Mouse (Mus musculus): ENCODE data around the gene Fkbp10. TPM values are rescaled to one million over a fixed set of nuclear protein-coding genes. Genes with fewer than 3 reads are reported as not detected.

The Fkbp10 gene
- polyA plus RNA-seq, 1 experiment from 2014 or later = 37.0 TPM

- Histone ChIP-seq H3K9me3 (ENCODE audit: control insufficient read depth) (no peaks in the 10 kb centered on the region), H3K4me3 (ENCODE audit: low read depth, low read length) (peak overlapping the region; percentile 87), H3K4me2 (replicated peaks; ENCODE audit: low read depth) (peak overlapping the region; percentile 95), H3K9ac (ENCODE audit: low read depth, low read length) (peak overlapping the region; percentile 88), H3K27ac (ENCODE audit: low read depth, low read length) (peak overlapping the region; percentile 82), H3K36me3 (ENCODE audit: control insufficient read depth, insufficient read depth) (no peaks in the 10 kb centered on the region; the same call in none of the 2 replicates), H3K4me1 (replicated peaks; ENCODE audit: control insufficient read depth, insufficient read depth, low read length) (no peaks in the 10 kb centered on the region; the same call in 1 of the 2 replicates), H3K27me3 (replicated peaks; ENCODE audit: control insufficient read depth, insufficient read depth, low read length) (no peaks in the 10 kb centered on the region)
- no peak for ATAC-seq
- TF ChIP-seq CTCF (IDR thresholded peaks at IDR 0.05; ENCODE audit: low read depth) = no peak
- 3% methylated on average over 30 of the region's 30 CpGs for whole genome bisulfite sequencing
These were observed 56.1 kb downstream of the Fkbp10 start for GRCm38 (mm10) chr11:100471352-100472196.

- peak; percentile 88 for TF ChIP-seq CTCF (IDR thresholded peaks at IDR 0.05; ENCODE audit: low read depth)
- Histone ChIP-seq H3K27me3 (replicated peaks; ENCODE audit: control insufficient read depth, insufficient read depth, low read length) (no peaks in the 10 kb centered on the region), H3K9ac (ENCODE audit: low read depth, low read length) (peak within 1 kb of the TSS; percentile 88), H3K4me3 (ENCODE audit: low read depth, low read length) (peak within 1 kb of the TSS; percentile 87), H3K4me1 (replicated peaks; ENCODE audit: control insufficient read depth, insufficient read depth, low read length) (no peaks in the 10 kb centered on the region; the same call in 1 of the 2 replicates), H3K36me3 (ENCODE audit: control insufficient read depth, insufficient read depth) (peaks cover 7% of the 10 kb centered on the region), H3K4me2 (replicated peaks; ENCODE audit: low read depth) (peak within 1 kb of the TSS; percentile 95), H3K9me3 (ENCODE audit: control insufficient read depth) (no peaks in the 10 kb centered on the region), H3K27ac (ENCODE audit: low read depth, low read length) (peak within 1 kb of the TSS; percentile 82)
- WGBS = under 1% methylated on average over 83 of the region's 83 CpGs
- ATAC-seq = peak; percentile 88
These were observed 56.9 kb downstream of the Fkbp10 start, which contains the start of gene Klhl11 for GRCm38 (mm10) chr11:100472197-100472934. Gene Klhl11 (minus strand): TSS chr11:100472741.

- Histone ChIP-seq H3K4me2 (replicated peaks; ENCODE audit: low read depth) (peak overlapping the region; percentile 95), H3K9ac (ENCODE audit: low read depth, low read length) (no peak overlapping the region), H3K36me3 (ENCODE audit: control insufficient read depth, insufficient read depth) (peaks cover 9% of the 10 kb centered on the region), H3K27me3 (replicated peaks; ENCODE audit: control insufficient read depth, insufficient read depth, low read length) (no peaks in the 10 kb centered on the region), H3K4me1 (replicated peaks; ENCODE audit: control insufficient read depth, insufficient read depth, low read length) (no peaks in the 10 kb centered on the region; the same call in 1 of the 2 replicates), H3K4me3 (ENCODE audit: low read depth, low read length) (no peak overlapping the region), H3K27ac (ENCODE audit: low read depth, low read length) (no peak overlapping the region), H3K9me3 (ENCODE audit: control insufficient read depth) (no peaks in the 10 kb centered on the region)
- 37% methylated on average over 5 of the region's 5 CpGs for WGBS
- TF ChIP-seq CTCF (IDR thresholded peaks at IDR 0.05; ENCODE audit: low read depth) = no peak
- ATAC-seq = peak; percentile 46
These were observed 57.4 kb downstream of the Fkbp10 start for GRCm38 (mm10) chr11:100472935-100473295.

Small RNAs within 50 kb of the gene (microRNA-seq; reads per million reads assigned to microRNA genes)
- gene Gm27374 = not detected

Other genes with a start within 250 kb of the Fkbp10 start
- not detected in 2 replicates for gene Krt9, start 222.5 kb upstream of the Fkbp10 start, polyA plus RNA-seq (2015; fragmentation: Nextera tagmentation; extraction: Ambion mirVana)
- gene Krt14, start 208.1 kb upstream of the Fkbp10 start, polyA plus RNA-seq (2015; fragmentation: Nextera tagmentation; extraction: Ambion mirVana) = 8.9 and 10.0 TPM in 2 replicates
- not detected in 2 replicates for gene Krt16, start 166.8 kb upstream of the Fkbp10 start, polyA plus RNA-seq (2015; fragmentation: Nextera tagmentation; extraction: Ambion mirVana)
- gene Krt17, start 154.7 kb upstream of the Fkbp10 start, polyA plus RNA-seq (2015; fragmentation: Nextera tagmentation; extraction: Ambion mirVana) = 5.3 and 7.8 TPM in 2 replicates
- gene Krt42, start 145.8 kb upstream of the Fkbp10 start, polyA plus RNA-seq (2015; fragmentation: Nextera tagmentation; extraction: Ambion mirVana) = 0.12 and 0.18 TPM in 2 replicates
- gene Eif1, start 95.8 kb upstream of the Fkbp10 start, polyA plus RNA-seq (2015; fragmentation: Nextera tagmentation; extraction: Ambion mirVana) = 1,650 and 1,730 TPM in 2 replicates
- 1.1 and 5.0 TPM in 2 replicates for gene Gast, start 81.3 kb upstream of the Fkbp10 start, polyA plus RNA-seq (2015; fragmentation: Nextera tagmentation; extraction: Ambion mirVana)
- 10.0 and 10.4 TPM in 2 replicates for gene Hap1, start 59.6 kb upstream of the Fkbp10 start, polyA plus RNA-seq (2015; fragmentation: Nextera tagmentation; extraction: Ambion mirVana)
- 102 and 103 TPM in 2 replicates for gene Jup, start 17.9 kb upstream of the Fkbp10 start, polyA plus RNA-seq (2015; fragmentation: Nextera tagmentation; extraction: Ambion mirVana)
- gene P3h4, start 861 bp upstream of the Fkbp10 start, polyA plus RNA-seq (2015; fragmentation: Nextera tagmentation; extraction: Ambion mirVana) = 17.0 and 17.2 TPM in 2 replicates
- 31.6 and 33.0 TPM in 2 replicates for gene Nt5c3b, start 26.1 kb downstream of the Fkbp10 start, polyA plus RNA-seq (2015; fragmentation: Nextera tagmentation; extraction: Ambion mirVana)
- 0.13 and 0.14 TPM in 2 replicates for gene Klhl10, start 26.2 kb downstream of the Fkbp10 start, polyA plus RNA-seq (2015; fragmentation: Nextera tagmentation; extraction: Ambion mirVana)
- 1.8 and 1.9 TPM in 2 replicates for gene Klhl11, start 57.0 kb downstream of the Fkbp10 start, polyA plus RNA-seq (2015; fragmentation: Nextera tagmentation; extraction: Ambion mirVana)
- gene Acly, start 112.3 kb downstream of the Fkbp10 start, polyA plus RNA-seq (2015; fragmentation: Nextera tagmentation; extraction: Ambion mirVana) = 29.3 and 29.5 TPM in 2 replicates
- gene Ttc25, start 129.9 kb downstream of the Fkbp10 start, polyA plus RNA-seq (2015; fragmentation: Nextera tagmentation; extraction: Ambion mirVana) = 0.18 and 0.22 TPM in 2 replicates
- 15.6 and 16.3 TPM in 2 replicates for gene Cnp, start 159.2 kb downstream of the Fkbp10 start, polyA plus RNA-seq (2015; fragmentation: Nextera tagmentation; extraction: Ambion mirVana)
- gene Nkiras2, start 203.5 kb downstream of the Fkbp10 start, polyA plus RNA-seq (2015; fragmentation: Nextera tagmentation; extraction: Ambion mirVana) = 52.2 and 55.7 TPM in 2 replicates
- 72.9 and 80.2 TPM in 2 replicates for gene Dnajc7, start 204.5 kb downstream of the Fkbp10 start, polyA plus RNA-seq (2015; fragmentation: Nextera tagmentation; extraction: Ambion mirVana)